Mouse (Mus musculus): ENCODE measurements around the gene Tnfrsf19.

DNA sequence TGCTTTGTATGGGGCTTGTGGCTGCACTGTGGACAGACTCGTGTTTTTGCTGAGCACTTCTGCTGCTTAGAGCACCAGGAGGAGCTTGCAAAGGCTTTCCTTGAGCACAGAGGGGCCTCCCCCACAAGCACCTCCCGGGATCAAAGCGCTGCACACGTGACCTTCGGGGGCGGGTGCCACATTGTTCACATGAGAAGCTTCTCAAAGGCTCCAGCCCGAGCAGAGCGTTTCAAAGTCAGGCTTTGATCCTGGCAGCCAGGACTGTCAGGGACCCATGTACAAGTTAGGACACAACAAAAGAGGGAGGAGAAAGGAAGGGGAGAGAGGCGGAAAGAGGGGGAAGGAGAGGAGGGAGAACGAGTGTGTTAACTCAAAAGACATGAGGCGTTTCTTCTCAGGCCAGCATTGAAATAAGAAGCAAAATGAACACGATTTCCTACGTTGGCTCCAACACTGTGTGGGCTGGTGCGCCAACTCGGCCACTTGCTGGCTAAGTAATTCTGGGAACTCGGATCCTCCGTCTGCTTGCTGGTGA lies 33.8 kb downstream of the Tnfrsf19 start:
- TF ChIP-seq ZC3H11A (IDR thresholded peaks at IDR 0.05; ENCODE audit: borderline replicate concordance, low read depth, low read length): no peak
- TF ChIP-seq CHD2 (IDR thresholded peaks at IDR 0.05; ENCODE audit: low read depth, low read length): no peak
- TF ChIP-seq HCFC1 (IDR thresholded peaks at IDR 0.05; ENCODE audit: borderline replicate concordance, insufficient read depth, low read length): no peak

Data from ES-E14 (cell line).